Mouse (Mus musculus): Measurements from ENCODE around the gene Fam20b. TPM values are rescaled to one million over a fixed set of nuclear protein-coding genes. Genes with fewer than 3 reads are reported as not detected.
"Not testable (repeated sequence)": the region's sequence is repeated elsewhere in the genome, so short reads cannot be mapped to it uniquely, and the experiment has no call there.

Gene Fam20b
- polyA plus RNA-seq, 2 experiments = 7.5 to 9.9 TPM

GRCm38 (mm10) chr1:156667141-156667926 is 51.6 kb downstream of the Fam20b start:
- WGBS (ENCODE audit: insufficient replicate concordance) = 60% methylated on average over 23 of the region's 23 CpGs
- H3K9me3 ChIP-seq (ENCODE audit: control insufficient read depth, low read length) = no peaks in the 10 kb centered on the region
- DNase-seq (ENCODE audit: low read depth in 3 of 3, low spot score in 3 of 3) (no peak), ATAC-seq (ENCODE audit: insufficient read depth) (peak; percentile 60; the same call in 1 of the 2 replicates)
- no peaks in the 10 kb centered on the region; a peak in 1 of 4 replicates for H3K4me1 ChIP-seq (replicated peaks; ENCODE audit: control insufficient read depth in 2 of 2, insufficient read depth in 2 of 2, low read length in 1 of 2)
- H3K4me2 ChIP-seq (ENCODE audit: low read depth) = no peak overlapping the region
- H3K27ac ChIP-seq = no peak overlapping the region
- no peaks in the 10 kb centered on the region for H3K27me3 ChIP-seq (ENCODE audit: control insufficient read depth, insufficient read depth, low read length)
- H3K9ac ChIP-seq (replicated peaks) = no peak overlapping the region
- H3K36me3 ChIP-seq (replicated peaks; ENCODE audit: control insufficient read depth, insufficient read depth, low read depth) = no peaks in the 10 kb centered on the region
- no peak for TF ChIP-seq EP300 (IDR thresholded peaks at IDR 0.05; ENCODE audit: low read depth)
- no peak overlapping the region for H3K4me3 ChIP-seq (ENCODE audit: insufficient read depth in 1 of 2, low read depth in 2 of 2, low read length in 2 of 2)

- DNase-seq (ENCODE audit: low read depth in 3 of 3, low spot score in 3 of 3) (no peak), ATAC-seq (ENCODE audit: insufficient read depth) (no peak)
- WGBS (ENCODE audit: insufficient replicate concordance) = 74% methylated on average over 8 of the region's 8 CpGs
- no peaks in the 10 kb centered on the region for H3K9me3 ChIP-seq (ENCODE audit: control insufficient read depth, low read length)
- H3K36me3 ChIP-seq (replicated peaks; ENCODE audit: control insufficient read depth, insufficient read depth, low read depth) = no peaks in the 10 kb centered on the region
- H3K27me3 ChIP-seq (ENCODE audit: control insufficient read depth, insufficient read depth, low read length) = no peaks in the 10 kb centered on the region
- H3K27ac ChIP-seq = no peak overlapping the region
- no peaks in the 10 kb centered on the region; a peak in 1 of 4 replicates for H3K4me1 ChIP-seq (replicated peaks; ENCODE audit: control insufficient read depth in 2 of 2, insufficient read depth in 2 of 2, low read length in 1 of 2)
- TF ChIP-seq EP300 (IDR thresholded peaks at IDR 0.05; ENCODE audit: low read depth) (no peak), CTCF (IDR thresholded peaks at IDR 0.05; ENCODE audit: low read depth) (no peak)
- no peak overlapping the region for H3K9ac ChIP-seq (replicated peaks)
- no peak overlapping the region for H3K4me2 ChIP-seq (ENCODE audit: low read depth)
- no peak overlapping the region for H3K4me3 ChIP-seq (ENCODE audit: insufficient read depth in 1 of 2, low read depth in 2 of 2, low read length in 2 of 2)
Observed at GRCm38 (mm10) chr1:156665777-156666176, 53.1 kb downstream of the Fam20b start.

DNA sequence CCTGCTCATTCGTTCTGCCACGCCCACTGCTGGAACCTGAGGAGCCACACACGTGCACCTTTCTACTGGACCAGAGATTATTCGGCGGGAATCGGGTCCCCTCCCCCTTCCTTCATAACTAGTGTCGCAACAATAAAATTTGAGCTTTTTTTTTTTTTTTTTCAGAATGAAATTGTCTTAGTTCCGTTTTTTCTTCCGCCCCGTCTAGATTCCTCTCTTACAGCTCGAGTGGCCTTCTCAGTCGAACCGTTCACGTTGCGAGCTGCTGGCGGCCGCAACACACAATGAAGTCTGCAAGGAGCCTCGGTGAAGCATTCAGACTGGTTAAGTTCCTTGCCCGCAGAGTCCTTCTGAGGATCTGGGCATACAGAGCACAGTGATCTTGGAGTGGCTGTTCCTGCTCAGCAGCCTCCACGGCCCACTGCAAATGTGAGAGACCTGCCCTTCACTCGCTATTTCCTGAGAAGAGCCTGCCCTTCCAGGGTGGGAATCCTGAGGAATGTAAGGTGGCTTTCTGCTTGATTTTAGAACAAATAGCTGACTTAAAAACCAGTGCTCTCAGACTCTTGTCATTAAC is 58.1 kb downstream of the Fam20b start:
- not testable (repeated sequence) for DNase-seq (ENCODE audit: low read depth in 3 of 3, low spot score in 3 of 3); H3K9ac ChIP-seq (replicated peaks); H3K4me1 ChIP-seq (replicated peaks; ENCODE audit: control insufficient read depth in 2 of 2, insufficient read depth in 2 of 2, low read length in 1 of 2); H3K27ac ChIP-seq; H3K27me3 ChIP-seq (ENCODE audit: control insufficient read depth, insufficient read depth, low read length); H3K9me3 ChIP-seq (ENCODE audit: control insufficient read depth, low read length); ATAC-seq (ENCODE audit: insufficient read depth); H3K4me2 ChIP-seq (ENCODE audit: low read depth); H3K36me3 ChIP-seq (replicated peaks; ENCODE audit: control insufficient read depth, insufficient read depth, low read depth); H3K4me3 ChIP-seq (ENCODE audit: insufficient read depth in 1 of 2, low read depth in 2 of 2, low read length in 2 of 2)
- 62% methylated on average over 15 of the region's 21 CpGs for WGBS (ENCODE audit: insufficient replicate concordance)

DNA sequence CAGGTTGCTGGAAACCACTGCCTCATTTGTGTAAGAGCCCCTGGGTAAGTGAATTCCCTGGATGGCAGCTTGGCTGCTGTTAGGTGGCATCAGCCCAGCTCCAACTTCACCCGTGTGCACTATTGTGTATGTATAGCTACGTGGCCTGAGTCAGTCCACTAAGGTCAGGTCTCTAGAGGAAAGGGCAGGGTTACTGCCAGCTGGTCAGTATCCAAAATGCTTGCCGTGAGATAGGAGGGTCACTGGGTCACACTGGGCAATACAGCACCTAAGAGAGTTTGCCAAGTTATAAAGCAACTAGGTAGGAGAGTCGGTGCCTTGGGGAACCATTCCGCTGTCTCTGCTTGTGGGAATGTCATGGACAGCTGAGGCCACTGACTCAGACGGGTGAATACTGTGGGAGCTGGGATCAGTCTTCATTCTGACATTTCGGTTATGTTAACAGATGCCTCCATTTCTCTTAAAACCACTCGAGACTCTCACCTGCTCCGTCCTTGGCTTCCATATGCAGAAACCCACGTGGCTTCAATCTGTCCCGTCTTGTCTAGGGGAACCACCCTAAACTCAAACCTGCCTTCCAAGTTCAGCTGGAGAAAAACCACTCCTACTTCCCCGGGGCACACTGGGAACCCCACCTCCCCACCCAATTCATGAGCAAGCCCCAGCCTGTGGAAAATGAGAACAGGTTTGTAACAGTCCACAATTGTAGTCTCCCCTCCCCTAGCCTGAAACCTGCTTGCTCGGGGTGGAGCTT is 58.8 kb downstream of the Fam20b start:
- Histone ChIP-seq H3K36me3 (replicated peaks; ENCODE audit: control insufficient read depth, insufficient read depth, low read depth) (no peaks in the 10 kb centered on the region), H3K27me3 (ENCODE audit: control insufficient read depth, insufficient read depth, low read length) (no peaks in the 10 kb centered on the region), H3K4me3 (ENCODE audit: insufficient read depth in 1 of 2, low read depth in 2 of 2, low read length in 2 of 2) (no peak overlapping the region), H3K4me2 (ENCODE audit: low read depth) (no peak overlapping the region), H3K9ac (replicated peaks) (no peak overlapping the region), H3K9me3 (ENCODE audit: control insufficient read depth, low read length) (no peaks in the 10 kb centered on the region), H3K27ac (no peak overlapping the region), H3K4me1 (replicated peaks; ENCODE audit: control insufficient read depth in 2 of 2, insufficient read depth in 2 of 2, low read length in 1 of 2) (peaks cover 0 to 3% of the 10 kb centered on the region in 2 experiments; a peak in 2 of 4 replicates)
- 58% methylated on average over 13 of the region's 13 CpGs for WGBS (ENCODE audit: insufficient replicate concordance)
- TF ChIP-seq EP300 (IDR thresholded peaks at IDR 0.05; ENCODE audit: low read depth) = no peak
- TF ChIP-seq CTCF (IDR thresholded peaks at IDR 0.05; ENCODE audit: low read depth) = no peak
- DNase-seq (ENCODE audit: low read depth in 3 of 3, low spot score in 3 of 3) (no peak), ATAC-seq (ENCODE audit: insufficient read depth) (peak; percentile 29; the same call in 1 of the 2 replicates)

GRCm38 (mm10) chr1:156658676-156659075 is 60.2 kb downstream of the Fam20b start:
- no peak for TF ChIP-seq EP300 (IDR thresholded peaks at IDR 0.05; ENCODE audit: low read depth)
- TF ChIP-seq CTCF (IDR thresholded peaks at IDR 0.05; ENCODE audit: low read depth) = no peak
- H3K9ac ChIP-seq (replicated peaks) = no peak overlapping the region
- H3K27me3 ChIP-seq (ENCODE audit: control insufficient read depth, insufficient read depth, low read length) = no peaks in the 10 kb centered on the region
- no peak for DNase-seq (ENCODE audit: low read depth in 3 of 3, low spot score in 3 of 3)
- H3K27ac ChIP-seq = no peak overlapping the region
- no peak overlapping the region for H3K4me2 ChIP-seq (ENCODE audit: low read depth)
- ATAC-seq (ENCODE audit: insufficient read depth) = no peak
- no peak overlapping the region for H3K4me3 ChIP-seq (ENCODE audit: insufficient read depth in 1 of 2, low read depth in 2 of 2, low read length in 2 of 2)
- WGBS (ENCODE audit: insufficient replicate concordance) = 67% methylated on average over 5 of the region's 5 CpGs
- H3K36me3 ChIP-seq (replicated peaks; ENCODE audit: control insufficient read depth, insufficient read depth, low read depth) = no peaks in the 10 kb centered on the region
- H3K9me3 ChIP-seq (ENCODE audit: control insufficient read depth, low read length) = no peaks in the 10 kb centered on the region
- peaks cover 0 to 3% of the 10 kb centered on the region in 2 experiments; a peak in 2 of 4 replicates for H3K4me1 ChIP-seq (replicated peaks; ENCODE audit: control insufficient read depth in 2 of 2, insufficient read depth in 2 of 2, low read length in 1 of 2)

All from liver, embryonic 14.5 days (tissue).